8 mouse cellular contexts compared by ENCODE assay signal in genomic region chrX:42068201-42068874, GRCm38 (mm10). TPM values are rescaled to one million over a fixed set of nuclear protein-coding genes. Genes with fewer than 3 reads are reported as not detected.
DNase-seq lines count a peak whose midpoint lies in the region; ATAC-seq and TF ChIP-seq lines count a peak whose summit lies in the region.

No protein-coding gene starts in this region.

- peaks cover 38% of the 10 kb centered on the region for H3K79me3 ChIP-seq in C2C12 (ENCODE audit: low read depth)

- H3K27ac ChIP-seq in embryonic fibroblast, embryonic 13.5 days (ENCODE audit: insufficient read depth, low read length), result peak overlapping the region; percentile 99
- peak overlapping the region; percentile 90 for H3K27ac ChIP-seq in heart, embryonic 10.5 days
- H3K27ac ChIP-seq in kidney, embryonic 14.5 days (ENCODE audit: low read depth, low read length), result peak overlapping the region; percentile 90
- H3K27ac ChIP-seq in limb, embryonic 15.5 days, result peak overlapping the region; percentile 93
- peak overlapping the region; percentile 82 for H3K27ac ChIP-seq in midbrain, postnatal 0 days (ENCODE audit: low read depth, low read length)

- H3K4me3 ChIP-seq in C2C12 (ENCODE audit: insufficient read depth, poor library complexity, severe bottlenecking), result peak overlapping the region; percentile 32
- peak overlapping the region; percentile 62 for H3K4me3 ChIP-seq in embryonic fibroblast, embryonic 13.5 days (ENCODE audit: insufficient read depth, low read length)
- peak overlapping the region; percentile 58 for H3K4me3 ChIP-seq in heart, embryonic 10.5 days
- peak overlapping the region; percentile 44 for H3K4me3 ChIP-seq in kidney, embryonic 14.5 days (ENCODE audit: low read length)
- peak overlapping the region; percentile 43 for H3K4me3 ChIP-seq in limb, embryonic 15.5 days
- H3K4me3 ChIP-seq in midbrain, postnatal 0 days (ENCODE audit: low read depth, low read length), result peak overlapping the region; percentile 44

- TF ChIP-seq POLR2A in embryonic fibroblast, embryonic 13.5 days (IDR thresholded peaks at IDR 0.05; ENCODE audit: low read depth, low read length), result peak; percentile 40

- peaks cover 44% of the 10 kb centered on the region for H3K79me2 ChIP-seq in C2C12 (ENCODE audit: control insufficient read depth, insufficient read depth)

- 19% methylated on average over 36 of the region's 37 CpGs for WGBS in heart, embryonic 10.5 days
- 29% methylated on average over 30 of the region's 37 CpGs for WGBS in kidney, embryonic 14.5 days
- 26% methylated on average over 35 of the region's 37 CpGs for WGBS in limb, embryonic 15.5 days
- 21% methylated on average over 30 of the region's 37 CpGs for WGBS in midbrain, postnatal 0 days

- no peak for TF ChIP-seq CTCF in C2C12 (IDR thresholded peaks at IDR 0.05; ENCODE audit: control insufficient read depth, insufficient read depth, insufficient read length)
- no peak for TF ChIP-seq CTCF in embryonic fibroblast, embryonic 13.5 days (IDR thresholded peaks at IDR 0.05; ENCODE audit: borderline replicate concordance, insufficient read depth, low read length)
- TF ChIP-seq CTCF in midbrain, postnatal 0 days (IDR thresholded peaks at IDR 0.05), result no peak

- peak overlapping the region; percentile 40 for H3K4me2 ChIP-seq in kidney, embryonic 14.5 days (replicated peaks; ENCODE audit: low read depth, low read length)
- peak overlapping the region; percentile 32 for H3K4me2 ChIP-seq in limb, embryonic 15.5 days
- H3K4me2 ChIP-seq in midbrain, postnatal 0 days (ENCODE audit: low read depth, low read length, poor library complexity, severe bottlenecking), result peak overlapping the region; percentile 40

- peak; percentile 94 for DNase-seq in brain, adult 2 months (ENCODE audit: low read depth, low spot score)
- DNase-seq in heart, embryonic 10.5 days (ENCODE audit: low spot score), result peak; percentile 86
- peak; percentile 82 for DNase-seq in midbrain, postnatal 0 days (ENCODE audit: low spot score)
- peak; percentile 56 to 58 for DNase-seq in spleen, postnatal 10 days (ENCODE audit: low spot score in 2 of 2)

- H3K4me1 ChIP-seq in embryonic fibroblast, embryonic 13.5 days (ENCODE audit: control insufficient read depth, insufficient read depth, low read length), result no peaks in the 10 kb centered on the region; the same call in 1 of the 2 replicates
- peaks cover 3% of the 10 kb centered on the region; the same call in 1 of the 2 replicates for H3K4me1 ChIP-seq in heart, embryonic 10.5 days
- H3K4me1 ChIP-seq in kidney, embryonic 14.5 days (ENCODE audit: control insufficient read depth, insufficient read depth, low read length), result no peaks in the 10 kb centered on the region
- peaks cover 5% of the 10 kb centered on the region; the same call in 1 of the 2 replicates for H3K4me1 ChIP-seq in limb, embryonic 15.5 days
- no peaks in the 10 kb centered on the region for H3K4me1 ChIP-seq in midbrain, postnatal 0 days (ENCODE audit: insufficient read depth, low read length)

- H3K9ac ChIP-seq in kidney, embryonic 14.5 days (ENCODE audit: low read depth, low read length), result peak overlapping the region; percentile 56
- H3K9ac ChIP-seq in limb, embryonic 15.5 days, result 0 out of 2 replicates have a peak overlapping the region, but pooled peaks have one; percentile 44
- H3K9ac ChIP-seq in midbrain, postnatal 0 days (replicated peaks; ENCODE audit: low read length, poor library complexity, severe bottlenecking), result peak overlapping the region; percentile 57

- H3ac ChIP-seq in C2C12 (ENCODE audit: control insufficient read depth, insufficient read length, low read depth), result peak overlapping the region; percentile 71

- no peaks in the 10 kb centered on the region for H3K9me3 ChIP-seq in heart, embryonic 10.5 days
- H3K9me3 ChIP-seq in kidney, embryonic 14.5 days (ENCODE audit: control insufficient read depth, low read length), result no peaks in the 10 kb centered on the region
- H3K9me3 ChIP-seq in limb, embryonic 15.5 days, result no peaks in the 10 kb centered on the region
- no peaks in the 10 kb centered on the region for H3K9me3 ChIP-seq in midbrain, postnatal 0 days (ENCODE audit: low read length)

- no peaks in the 10 kb centered on the region for H3K27me3 ChIP-seq in C2C12 (ENCODE audit: control insufficient read depth, insufficient read depth, insufficient read length)
- no peaks in the 10 kb centered on the region for H3K27me3 ChIP-seq in heart, embryonic 10.5 days (ENCODE audit: insufficient read depth, poor library complexity, severe bottlenecking)
- no peaks in the 10 kb centered on the region for H3K27me3 ChIP-seq in kidney, embryonic 14.5 days (ENCODE audit: control insufficient read depth, insufficient read depth, low read length)
- no peaks in the 10 kb centered on the region for H3K27me3 ChIP-seq in limb, embryonic 15.5 days
- no peaks in the 10 kb centered on the region for H3K27me3 ChIP-seq in midbrain, postnatal 0 days (ENCODE audit: insufficient read depth, low read length)

- peak; percentile 94 for ATAC-seq in kidney, embryonic 14.5 days (ENCODE audit: low FRiP score, low TSS enrichment)
- ATAC-seq in limb, embryonic 15.5 days (ENCODE audit: insufficient number of reproducible peaks, low FRiP score, low TSS enrichment, low read depth), result peak; percentile 89
- ATAC-seq in midbrain, postnatal 0 days (ENCODE audit: low FRiP score), result peak; percentile 88

- H3K36me3 ChIP-seq in C2C12 (ENCODE audit: control insufficient read depth, insufficient read depth), result no peaks in the 10 kb centered on the region
- peaks cover 8% of the 10 kb centered on the region; the same call in 1 of the 2 replicates for H3K36me3 ChIP-seq in heart, embryonic 10.5 days
- no peaks in the 10 kb centered on the region for H3K36me3 ChIP-seq in kidney, embryonic 14.5 days (ENCODE audit: control insufficient read depth, insufficient read depth, low read length)
- H3K36me3 ChIP-seq in limb, embryonic 15.5 days, result no peaks in the 10 kb centered on the region
- H3K36me3 ChIP-seq in midbrain, postnatal 0 days (ENCODE audit: insufficient read depth, low read length), result no peaks in the 10 kb centered on the region

TF ChIP-seq in C2C12, 6 proteins besides CTCF, POLR2A, EP300 and RAD21:
- TF ChIP-seq USF1 (IDR thresholded peaks at IDR 0.05; ENCODE audit: low read depth), result no peak
- no peak for TF ChIP-seq MYOG (IDR thresholded peaks at IDR 0.05; ENCODE audit: control insufficient read depth, extremely low read depth, insufficient read length)
- TF ChIP-seq MYOD1 (IDR thresholded peaks at IDR 0.05; ENCODE audit: control insufficient read depth, insufficient read length, low read depth), result no peak
- TF ChIP-seq MAX (IDR thresholded peaks at IDR 0.05), result no peak
- TF ChIP-seq FOSL1 (IDR thresholded peaks at IDR 0.05; ENCODE audit: insufficient read depth, low read length, poor library complexity, severe bottlenecking), result no peak
- TF ChIP-seq CEBPB (IDR thresholded peaks at IDR 0.05; ENCODE audit: low read depth), result no peak

RNA-seq across cellular contexts. Expression of gene Xiap, which starts 8.9 kb away (rescaled TPM):
- polyA plus RNA-seq in C2C12 (2012; fragmentation: generic; extraction: Trizol), result 4.6 TPM
- polyA plus RNA-seq in embryonic fibroblast, embryonic 13.5 days (2011; ENCODE audit: insufficient read length, low read depth, missing spikeins), result 41.0 and 47.4 TPM in 2 replicates
- polyA plus RNA-seq in heart, embryonic 10.5 days (2016; fragmentation: Nextera tagmentation; extraction: Ambion mirVana), result 8.8 and 10.5 TPM in 2 replicates
- 19.8 and 23.7 TPM in 2 replicates for polyA plus RNA-seq in kidney, embryonic 14.5 days (2014; fragmentation: Nextera tagmentation; extraction: Ambion mirVana)
- polyA plus RNA-seq in limb, embryonic 15.5 days (2015; fragmentation: Nextera tagmentation; extraction: Ambion mirVana), result 9.1 and 12.7 TPM in 2 replicates
- 28.2 and 42.7 TPM in 2 replicates for total RNA-seq in midbrain, postnatal 0 days (2014; rRNA removed)
- 8.7 and 11.8 TPM in 2 replicates for polyA plus RNA-seq in midbrain, postnatal 0 days (2015; fragmentation: Nextera tagmentation; extraction: Ambion mirVana)

Comparison
In these comparisons a context has a peak if more than half of its experiments do, and no peak if none do; other contexts are left out.
1. Peak in every context shown above with its lines: DNase-seq, ATAC-seq, H3K4me3 ChIP-seq and H3K27ac ChIP-seq.